Mouse (Mus musculus): Measurements from ENCODE around the gene Paqr4.

GRCm38 (mm10) chr17:23722376-23723125 lies 18.1 kb downstream of the Paqr4 start, which contains the start of gene 1520401A03Rik:
- TF ChIP-seq CTCF (conservative IDR thresholded peaks at IDR 0.05 in 1 of 2, IDR thresholded peaks at IDR 0.05 in 1 of 2; ENCODE audit: low read depth in 2 of 2, low read length in 2 of 2) (no peak), ZMIZ1 (IDR thresholded peaks at IDR 0.05; ENCODE audit: low read depth, low read length) (no peak), JUND (conservative IDR thresholded peaks at IDR 0.05; ENCODE audit: low read depth, low read length) (no peak), EP300 (IDR thresholded peaks at IDR 0.05; ENCODE audit: low read length) (no peak), ETS1 (conservative IDR thresholded peaks at IDR 0.05; ENCODE audit: low read depth, low read length) (no peak)
